Mouse (Mus musculus): ENCODE measurements around the gene Mfng. TPM values are rescaled to one million over a fixed set of nuclear protein-coding genes. Genes with fewer than 3 reads are reported as not detected.
A peak's percentile ranks its signal among the peaks of the same experiment; 100 is the strongest.

The Mfng gene
- polyA plus RNA-seq, 1 experiment, result 4.4 TPM

- Histone ChIP-seq H3K36me3 (ENCODE audit: control insufficient read depth, insufficient read depth, low read length, poor library complexity, severe bottlenecking) (no peaks in the 10 kb centered on the region), H3K9me3 (replicated peaks; ENCODE audit: control insufficient read depth, insufficient read depth, low read length, poor library complexity, severe bottlenecking) (no peaks in the 10 kb centered on the region), H3K27ac (ENCODE audit: insufficient read depth, low read length) (no peak overlapping the region), H3K27me3 (ENCODE audit: control insufficient read depth, insufficient read depth, low read length, poor library complexity, severe bottlenecking) (no peaks in the 10 kb centered on the region), H3K4me1 (ENCODE audit: control insufficient read depth, insufficient read depth, low read length) (peaks cover 5% of the 10 kb centered on the region), H3K4me3 (ENCODE audit: low read depth, low read length) (no peak overlapping the region), H3K9ac (ENCODE audit: low read depth, poor library complexity, severe bottlenecking) (no peak overlapping the region)
- TF ChIP-seq CTCF (IDR thresholded peaks at IDR 0.05; ENCODE audit: low read depth, low read length), result no peak
- no peak for TF ChIP-seq EP300 (IDR thresholded peaks at IDR 0.05; ENCODE audit: insufficient read depth, low read depth, low read length)
- TF ChIP-seq POLR2A (IDR thresholded peaks at IDR 0.05; ENCODE audit: insufficient read depth, low read length), result no peak
Measured at GRCm38 (mm10) chr15:78750608-78751350, 22.5 kb downstream of the Mfng start.

- peaks cover 5% of the 10 kb centered on the region for H3K4me1 ChIP-seq (ENCODE audit: control insufficient read depth, insufficient read depth, low read length)
- no peak overlapping the region for H3K4me3 ChIP-seq (ENCODE audit: low read depth, low read length)
- no peaks in the 10 kb centered on the region for H3K36me3 ChIP-seq (ENCODE audit: control insufficient read depth, insufficient read depth, low read length, poor library complexity, severe bottlenecking)
- TF ChIP-seq POLR2A (IDR thresholded peaks at IDR 0.05; ENCODE audit: insufficient read depth, low read length) (no peak), EP300 (IDR thresholded peaks at IDR 0.05; ENCODE audit: insufficient read depth, low read depth, low read length) (no peak), CTCF (IDR thresholded peaks at IDR 0.05; ENCODE audit: low read depth, low read length) (no peak)
- H3K27me3 ChIP-seq (ENCODE audit: control insufficient read depth, insufficient read depth, low read length, poor library complexity, severe bottlenecking), result no peaks in the 10 kb centered on the region
- no peak overlapping the region for H3K9ac ChIP-seq (ENCODE audit: low read depth, poor library complexity, severe bottlenecking)
- H3K27ac ChIP-seq (ENCODE audit: insufficient read depth, low read length), result no peak overlapping the region
- no peaks in the 10 kb centered on the region for H3K9me3 ChIP-seq (replicated peaks; ENCODE audit: control insufficient read depth, insufficient read depth, low read length, poor library complexity, severe bottlenecking)
Measured at GRCm38 (mm10) chr15:78749855-78750254, 23.4 kb downstream of the Mfng start.

GRCm38 (mm10) chr15:78744206-78744605 is 29.1 kb downstream of the Mfng start:
- Histone ChIP-seq H3K27me3 (ENCODE audit: control insufficient read depth, insufficient read depth, low read length, poor library complexity, severe bottlenecking) (no peaks in the 10 kb centered on the region), H3K4me3 (ENCODE audit: low read depth, low read length) (no peak overlapping the region), H3K4me1 (ENCODE audit: control insufficient read depth, insufficient read depth, low read length) (peaks cover under 1% of the 10 kb centered on the region), H3K9me3 (replicated peaks; ENCODE audit: control insufficient read depth, insufficient read depth, low read length, poor library complexity, severe bottlenecking) (no peaks in the 10 kb centered on the region), H3K27ac (ENCODE audit: insufficient read depth, low read length) (no peak overlapping the region), H3K9ac (ENCODE audit: low read depth, poor library complexity, severe bottlenecking) (no peak overlapping the region), H3K36me3 (ENCODE audit: control insufficient read depth, insufficient read depth, low read length, poor library complexity, severe bottlenecking) (no peaks in the 10 kb centered on the region)
- TF ChIP-seq EP300 (IDR thresholded peaks at IDR 0.05; ENCODE audit: insufficient read depth, low read depth, low read length) (no peak), CTCF (IDR thresholded peaks at IDR 0.05; ENCODE audit: low read depth, low read length) (peak; percentile 95)

GRCm38 (mm10) chr15:78742831-78743230 is 30.4 kb downstream of the Mfng start:
- H3K9me3 ChIP-seq (replicated peaks; ENCODE audit: control insufficient read depth, insufficient read depth, low read length, poor library complexity, severe bottlenecking), result no peaks in the 10 kb centered on the region
- H3K27me3 ChIP-seq (ENCODE audit: control insufficient read depth, insufficient read depth, low read length, poor library complexity, severe bottlenecking), result no peaks in the 10 kb centered on the region
- no peaks in the 10 kb centered on the region for H3K36me3 ChIP-seq (ENCODE audit: control insufficient read depth, insufficient read depth, low read length, poor library complexity, severe bottlenecking)
- no peaks in the 10 kb centered on the region for H3K4me1 ChIP-seq (ENCODE audit: control insufficient read depth, insufficient read depth, low read length)
- H3K27ac ChIP-seq (ENCODE audit: insufficient read depth, low read length), result no peak overlapping the region
- no peak overlapping the region for H3K4me3 ChIP-seq (ENCODE audit: low read depth, low read length)
- no peak for TF ChIP-seq CTCF (IDR thresholded peaks at IDR 0.05; ENCODE audit: low read depth, low read length)
- TF ChIP-seq POLR2A (IDR thresholded peaks at IDR 0.05; ENCODE audit: insufficient read depth, low read length), result no peak
- no peak for TF ChIP-seq EP300 (IDR thresholded peaks at IDR 0.05; ENCODE audit: insufficient read depth, low read depth, low read length)
- no peak overlapping the region for H3K9ac ChIP-seq (ENCODE audit: low read depth, poor library complexity, severe bottlenecking)

- H3K9ac ChIP-seq (ENCODE audit: low read depth, poor library complexity, severe bottlenecking), result no peak overlapping the region
- no peak overlapping the region for H3K27ac ChIP-seq (ENCODE audit: insufficient read depth, low read length)
- H3K36me3 ChIP-seq (ENCODE audit: control insufficient read depth, insufficient read depth, low read length, poor library complexity, severe bottlenecking), result no peaks in the 10 kb centered on the region
- H3K9me3 ChIP-seq (replicated peaks; ENCODE audit: control insufficient read depth, insufficient read depth, low read length, poor library complexity, severe bottlenecking), result no peaks in the 10 kb centered on the region
- TF ChIP-seq EP300 (IDR thresholded peaks at IDR 0.05; ENCODE audit: insufficient read depth, low read depth, low read length) (no peak), POLR2A (IDR thresholded peaks at IDR 0.05; ENCODE audit: insufficient read depth, low read length) (no peak), CTCF (IDR thresholded peaks at IDR 0.05; ENCODE audit: low read depth, low read length) (no peak)
- H3K4me3 ChIP-seq (ENCODE audit: low read depth, low read length), result no peak overlapping the region
- H3K27me3 ChIP-seq (ENCODE audit: control insufficient read depth, insufficient read depth, low read length, poor library complexity, severe bottlenecking), result no peaks in the 10 kb centered on the region
- no peaks in the 10 kb centered on the region for H3K4me1 ChIP-seq (ENCODE audit: control insufficient read depth, insufficient read depth, low read length)
Measured at GRCm38 (mm10) chr15:78740662-78741061, 32.6 kb downstream of the Mfng start.

GRCm38 (mm10) chr15:78737146-78737545 is 36.1 kb downstream of the Mfng start:
- H3K4me3 ChIP-seq (ENCODE audit: low read depth, low read length), result no peak overlapping the region

More at GRCm38 (mm10) chr15:78737146-78737545, 36.1 kb downstream of the Mfng start:
- H3K36me3 ChIP-seq (ENCODE audit: control insufficient read depth, insufficient read depth, low read length, poor library complexity, severe bottlenecking), result no peaks in the 10 kb centered on the region
- H3K9me3 ChIP-seq (replicated peaks; ENCODE audit: control insufficient read depth, insufficient read depth, low read length, poor library complexity, severe bottlenecking), result no peaks in the 10 kb centered on the region
- no peaks in the 10 kb centered on the region for H3K4me1 ChIP-seq (ENCODE audit: control insufficient read depth, insufficient read depth, low read length)
- H3K27ac ChIP-seq (ENCODE audit: insufficient read depth, low read length), result no peak overlapping the region
- TF ChIP-seq CTCF (IDR thresholded peaks at IDR 0.05; ENCODE audit: low read depth, low read length), result no peak
- no peak for TF ChIP-seq EP300 (IDR thresholded peaks at IDR 0.05; ENCODE audit: insufficient read depth, low read depth, low read length)
- TF ChIP-seq POLR2A (IDR thresholded peaks at IDR 0.05; ENCODE audit: insufficient read depth, low read length), result no peak
- no peak overlapping the region for H3K9ac ChIP-seq (ENCODE audit: low read depth, poor library complexity, severe bottlenecking)
- no peaks in the 10 kb centered on the region for H3K27me3 ChIP-seq (ENCODE audit: control insufficient read depth, insufficient read depth, low read length, poor library complexity, severe bottlenecking)
